8 mouse cellular contexts compared by ENCODE assay signal in the genomic region with DNA sequence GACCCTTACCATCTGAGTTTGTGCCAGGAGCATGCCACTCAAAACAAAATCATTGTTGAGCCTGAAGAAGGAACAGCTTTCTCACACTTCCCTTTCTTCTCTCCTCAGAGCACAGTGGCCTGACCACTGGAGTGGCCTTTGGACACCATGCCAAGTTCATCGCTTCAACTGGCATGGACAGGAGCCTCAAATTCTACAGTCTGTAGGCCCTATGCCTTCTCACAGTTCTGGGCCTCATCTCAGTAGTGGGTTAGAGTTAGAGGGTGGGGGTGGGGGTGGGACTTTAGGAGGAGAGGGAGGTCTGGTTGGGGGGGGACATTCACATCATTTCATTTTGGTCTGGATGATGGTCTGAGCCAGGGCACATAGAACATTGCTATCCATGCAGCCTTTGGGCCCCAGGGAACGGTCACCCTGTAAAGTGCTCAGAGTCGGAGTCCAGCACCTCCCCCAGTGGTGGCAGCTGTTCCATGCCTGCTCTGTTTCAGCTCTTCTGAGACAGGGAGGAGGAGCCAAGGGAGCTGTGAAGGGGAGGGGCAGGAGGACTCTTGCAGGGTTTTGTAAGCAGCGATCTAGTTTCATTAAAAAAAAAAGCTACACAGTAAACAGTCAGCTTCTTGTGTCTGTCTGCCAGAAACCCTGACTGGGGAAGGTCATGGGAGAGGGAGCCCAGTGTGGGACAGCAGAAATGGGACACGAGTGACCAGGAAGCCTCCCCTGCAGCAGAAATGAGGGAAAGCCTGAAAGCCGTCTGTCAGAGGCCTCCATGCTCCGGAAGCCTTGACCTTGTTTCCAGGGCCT. TPM values are rescaled to one million over a fixed set of nuclear protein-coding genes. Genes with fewer than 3 reads are reported as not detected.
DNase-seq lines count a peak whose midpoint lies in the region; ATAC-seq and TF ChIP-seq lines count a peak whose summit lies in the region.

No protein-coding gene starts in this region.

- ATAC-seq in granulocyte monocyte progenitor cell, adult 5-6 weeks (replicated peaks; ENCODE audit: poor library complexity, severe bottlenecking) = peak; percentile 54; the same call in 1 of the 2 replicates
- ATAC-seq in neural tube, embryonic 15.5 days (ENCODE audit: low FRiP score) = no peak; the same call in 1 of the 2 replicates
- ATAC-seq in erythroid progenitor cell, adult 5-6 weeks (replicated peaks; ENCODE audit: low FRiP score, poor library complexity, severe bottlenecking) = no peak

- TF ChIP-seq POLR2A in cerebellum, adult 2 months (IDR thresholded peaks at IDR 0.05; ENCODE audit: borderline replicate concordance, insufficient read depth, low read length) = no peak

- H3K9ac ChIP-seq in neural tube, embryonic 15.5 days (replicated peaks) = 0 out of 2 replicates have a peak overlapping the region, but pooled peaks have one; percentile 7

- no peaks in the 10 kb centered on the region for H3K9me3 ChIP-seq in neural tube, embryonic 15.5 days (replicated peaks)

- 36% methylated on average over 7 of the region's 7 CpGs for WGBS in cerebellum, adult 2 months
- 69% methylated on average over 7 of the region's 7 CpGs for WGBS in neural tube, embryonic 15.5 days

- TF ChIP-seq CTCF in cerebellum, adult 2 months (IDR thresholded peaks at IDR 0.05; ENCODE audit: borderline replicate concordance, insufficient read depth, low read depth, low read length) = no peak

- no peaks in the 10 kb centered on the region; the same call in 1 of the 2 replicates for H3K4me1 ChIP-seq in cerebellum, adult 2 months (ENCODE audit: control insufficient read depth, insufficient read depth, low read length)
- H3K4me1 ChIP-seq in neural tube, embryonic 15.5 days = no peaks in the 10 kb centered on the region

- H3K27me3 ChIP-seq in cerebellum, adult 2 months (ENCODE audit: control insufficient read depth, insufficient read depth, low read length) = no peaks in the 10 kb centered on the region
- no peaks in the 10 kb centered on the region for H3K27me3 ChIP-seq in neural tube, embryonic 15.5 days (replicated peaks)

- no peak overlapping the region for H3K4me3 ChIP-seq in cerebellum, adult 2 months (replicated peaks; ENCODE audit: insufficient read depth, low read depth, low read length)
- H3K4me3 ChIP-seq in neural tube, embryonic 15.5 days (replicated peaks) = no peak overlapping the region

- intact Hi-C loops in left cerebral cortex, postnatal 4 days (cut with DNase I) = no loop called here

- peaks cover 78% of the 10 kb centered on the region for H3K36me3 ChIP-seq in neural tube, embryonic 15.5 days

- no peak overlapping the region for H3K4me2 ChIP-seq in neural tube, embryonic 15.5 days

- peak overlapping the region; percentile 71; the same call in 1 of the 2 replicates for H3K27ac ChIP-seq in cerebellum, adult 2 months (ENCODE audit: insufficient read depth, low read length)
- no peak overlapping the region; the same call in 1 of the 2 replicates for H3K27ac ChIP-seq in neural tube, embryonic 15.5 days (replicated peaks)

- DNase-seq in cerebellum, adult 2 months = peak in 1 of 2 experiments; percentile 48
- DNase-seq in cerebellum, adult 8-10 months = no peak
- DNase-seq in adrenal gland, adult 8-10 months = peak; percentile 87
- DNase-seq in kidney, adult 18-20 months = peak; percentile 62
- DNase-seq in left cerebral cortex, postnatal 4 days = peak; percentile 22

RNA-seq across cellular contexts. Expression of a gene that starts 10.1 kb away (rescaled TPM):
- polyA plus RNA-seq in cerebellum, adult 2 months (2012; rRNA removed) = 278 and 288 TPM in 2 replicates
- total RNA-seq in adrenal gland, adult 8-10 months (2022) = 100 to 1,000 TPM; 202 to 232 (median 221) TPM
- total RNA-seq in granulocyte monocyte progenitor cell, adult 5-6 weeks (2014; fragmentation: Nextera tagmentation) = 114 and 116 TPM in 2 replicates
- 140 and 236 TPM in 2 replicates for total RNA-seq in granulocyte monocyte progenitor cell, adult 5-6 weeks (2017)
- total RNA-seq in left cerebral cortex, postnatal 4 days (2021) = 100 to 1,000 TPM; 195 to 222 TPM
- 41.6 and 42.7 TPM in 2 replicates for polyA plus RNA-seq in neural tube, embryonic 15.5 days (2015; fragmentation: Nextera tagmentation; extraction: Ambion mirVana)
- 18.4 and 19.5 TPM in 2 replicates for total RNA-seq in erythroid progenitor cell, adult 5-6 weeks (2015; ENCODE audit: low replicate concordance)
- total RNA-seq in erythroid progenitor cell, adult 5-6 weeks (2017; ENCODE audit: low replicate concordance) = 17.7 and 21.6 TPM in 2 replicates

RNA-seq across cellular contexts. Expression of a gene that starts 15.3 kb away (rescaled TPM):
- polyA plus RNA-seq in cerebellum, adult 2 months (2012; rRNA removed) = 0.05 TPM in 1 of 2 replicates, not detected in the other
- total RNA-seq in adrenal gland, adult 8-10 months (2022) = not detected
- not detected in 2 replicates for total RNA-seq in granulocyte monocyte progenitor cell, adult 5-6 weeks (2014; fragmentation: Nextera tagmentation)
- total RNA-seq in granulocyte monocyte progenitor cell, adult 5-6 weeks (2017) = not detected in 2 replicates
- under 1 TPM in 1 of 2 experiments, not detected in 1; 0.32 TPM for total RNA-seq in left cerebral cortex, postnatal 4 days (2021)
- 0.18 and 0.44 TPM in 2 replicates for polyA plus RNA-seq in neural tube, embryonic 15.5 days (2015; fragmentation: Nextera tagmentation; extraction: Ambion mirVana)
- total RNA-seq in erythroid progenitor cell, adult 5-6 weeks (2015; ENCODE audit: low replicate concordance) = not detected in 2 replicates
- total RNA-seq in erythroid progenitor cell, adult 5-6 weeks (2017; ENCODE audit: low replicate concordance) = not detected in 2 replicates

RNA-seq across cellular contexts. Expression of a gene that starts 23.3 kb away (rescaled TPM):
- 109 and 115 TPM in 2 replicates for polyA plus RNA-seq in cerebellum, adult 2 months (2012; rRNA removed)
- 100 to 1,000 TPM; 132 to 209 (median 153) TPM for total RNA-seq in adrenal gland, adult 8-10 months (2022)
- total RNA-seq in granulocyte monocyte progenitor cell, adult 5-6 weeks (2014; fragmentation: Nextera tagmentation) = 25.2 and 25.3 TPM in 2 replicates
- 7.8 and 11.6 TPM in 2 replicates for total RNA-seq in granulocyte monocyte progenitor cell, adult 5-6 weeks (2017)
- total RNA-seq in left cerebral cortex, postnatal 4 days (2021) = 10 to 100 TPM; 36.6 to 39.2 TPM
- polyA plus RNA-seq in neural tube, embryonic 15.5 days (2015; fragmentation: Nextera tagmentation; extraction: Ambion mirVana) = 44.5 and 53.6 TPM in 2 replicates
- total RNA-seq in erythroid progenitor cell, adult 5-6 weeks (2015; ENCODE audit: low replicate concordance) = 4.7 and 9.6 TPM in 2 replicates
- total RNA-seq in erythroid progenitor cell, adult 5-6 weeks (2017; ENCODE audit: low replicate concordance) = 4.4 and 14.0 TPM in 2 replicates

RNA-seq across cellular contexts. Expression of a gene that starts 31.8 kb away (rescaled TPM):
- 0.06 and 0.10 TPM in 2 replicates for polyA plus RNA-seq in cerebellum, adult 2 months (2012; rRNA removed)
- total RNA-seq in adrenal gland, adult 8-10 months (2022) = under 1 TPM in 3 of 4 experiments, not detected in 1; 0.09 to 0.27 (median 0.24) TPM
- total RNA-seq in granulocyte monocyte progenitor cell, adult 5-6 weeks (2014; fragmentation: Nextera tagmentation) = not detected in 2 replicates
- total RNA-seq in granulocyte monocyte progenitor cell, adult 5-6 weeks (2017) = not detected in 2 replicates
- under 1 TPM; 0.28 to 0.38 TPM for total RNA-seq in left cerebral cortex, postnatal 4 days (2021)
- 0.19 TPM in 1 of 2 replicates, not detected in the other for polyA plus RNA-seq in neural tube, embryonic 15.5 days (2015; fragmentation: Nextera tagmentation; extraction: Ambion mirVana)
- total RNA-seq in erythroid progenitor cell, adult 5-6 weeks (2015; ENCODE audit: low replicate concordance) = not detected in 2 replicates
- total RNA-seq in erythroid progenitor cell, adult 5-6 weeks (2017; ENCODE audit: low replicate concordance) = not detected in 2 replicates

RNA-seq across cellular contexts. Expression of a gene that starts 35.4 kb away (rescaled TPM):
- polyA plus RNA-seq in cerebellum, adult 2 months (2012; rRNA removed) = 350 and 389 TPM in 2 replicates
- total RNA-seq in adrenal gland, adult 8-10 months (2022) = 10 to 100 TPM; 39.0 to 47.6 (median 39.9) TPM
- total RNA-seq in granulocyte monocyte progenitor cell, adult 5-6 weeks (2014; fragmentation: Nextera tagmentation) = 0.53 TPM in 1 of 2 replicates, not detected in the other
- total RNA-seq in granulocyte monocyte progenitor cell, adult 5-6 weeks (2017) = 0.17 and 0.41 TPM in 2 replicates
- 100 to 1,000 TPM; 214 to 236 TPM for total RNA-seq in left cerebral cortex, postnatal 4 days (2021)
- 141 and 167 TPM in 2 replicates for polyA plus RNA-seq in neural tube, embryonic 15.5 days (2015; fragmentation: Nextera tagmentation; extraction: Ambion mirVana)
- not detected in 2 replicates for total RNA-seq in erythroid progenitor cell, adult 5-6 weeks (2015; ENCODE audit: low replicate concordance)
- total RNA-seq in erythroid progenitor cell, adult 5-6 weeks (2017; ENCODE audit: low replicate concordance) = not detected in 2 replicates

Comparison
In these comparisons a context has a peak if more than half of its experiments do, and no peak if none do; other contexts are left out.
1. RNA of a gene that starts 10.1 kb away (total RNA-seq): 114 to 236 TPM in granulocyte monocyte progenitor cell, adult 5-6 weeks, 202 to 232 TPM in adrenal gland, adult 8-10 months and 195 to 222 TPM in left cerebral cortex, postnatal 4 days; 17.7 to 21.6 TPM in erythroid progenitor cell, adult 5-6 weeks; every median in the first group is over 4 times any median in the second.